Mouse (Mus musculus): Measurements from ENCODE around the gene Msl3l2. TPM values are rescaled to one million over a fixed set of nuclear protein-coding genes. Genes with fewer than 3 reads are reported as not detected.

Gene Msl3l2
- 1 to 10 TPM; 5.6 to 6.9 TPM for total RNA-seq (2023)

DNA sequence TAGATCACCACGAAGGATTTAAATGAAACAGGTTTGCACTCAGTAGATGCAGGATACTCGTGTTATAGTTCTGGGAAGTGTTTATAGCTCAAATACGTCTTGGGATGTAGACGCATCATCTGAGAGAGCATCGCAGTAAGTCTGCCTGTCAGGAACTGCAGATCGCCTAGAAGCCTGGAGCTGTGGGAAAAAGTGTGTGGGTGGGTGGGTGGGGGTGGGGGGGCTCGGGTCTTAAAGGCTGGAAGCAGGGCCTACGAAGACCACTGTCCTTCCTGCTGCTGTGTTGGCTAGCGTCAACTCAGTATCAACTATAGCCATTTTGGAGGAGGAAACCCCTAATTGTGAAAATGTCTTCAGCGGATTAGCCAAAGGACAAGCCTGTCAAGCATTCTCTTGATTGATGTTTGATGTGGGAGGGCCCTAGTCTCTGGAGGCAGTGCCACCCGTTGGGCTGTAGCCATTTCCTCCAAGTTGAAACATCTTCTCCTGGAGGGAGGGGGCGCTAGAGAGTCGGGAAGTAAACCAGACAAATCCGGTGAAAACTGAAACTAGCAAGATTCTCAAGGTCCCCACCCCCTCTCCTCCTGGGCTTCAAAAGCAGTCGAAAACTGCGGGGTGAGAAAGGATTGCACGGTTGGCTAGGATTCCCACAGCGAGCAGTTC lies at the start of gene Msl3l2:
Gene Msl3l2, plus strand, starts transcription at position 585 of the 663 bp plus-strand sequence.

Other genes starting within 250 kb of the Msl3l2 start
- 1 to 10 TPM; 3.3 to 3.5 TPM for gene Tbc1d32, start 121.8 kb downstream of the Msl3l2 start, total RNA-seq (2023)